Mouse (Mus musculus) liver, embryonic 12.5 days (tissue): ENCODE results near the gene Aco1. TPM values are rescaled to one million over a fixed set of nuclear protein-coding genes. Genes with fewer than 3 reads are reported as not detected.

Source experiments
- ATAC-seq: fragments of 200-750 bp; cut with Nextera tagmentation; 2 replicates; pipeline ENCODE4 v1.8.0; 2017; ENCODE audit warnings: moderate number of reproducible peaks, mild to moderate bottlenecking, moderate library complexity
- H3K27ac ChIP-seq: fragments of 300-500 bp; sonication (generic); 2 replicates; pipeline ENCODE4 v1.5.1; 2016; ENCODE audit warnings: mild to moderate bottlenecking
- H3K27me3 ChIP-seq: fragments of 300-500 bp; sonication (generic); replicated peaks from 2 replicates; pipeline ENCODE4 v1.6.1; 2016; ENCODE audit warnings: mild to moderate bottlenecking, moderate library complexity
- H3K36me3 ChIP-seq: fragments of 300-500 bp; sonication (generic); 2 replicates; pipeline ENCODE4 v1.6.1; 2016; ENCODE audit warnings: mild to moderate bottlenecking, moderate library complexity
- H3K4me1 ChIP-seq: fragments of 300-500 bp; sonication (generic); 2 replicates; pipeline ENCODE4 v1.6.1; 2016
- H3K4me2 ChIP-seq: fragments of 300-500 bp; sonication (generic); 2 replicates; pipeline ENCODE4 v1.6.1; 2016; ENCODE audit warnings: mild to moderate bottlenecking, moderate library complexity
- H3K4me3 ChIP-seq: fragments of 300-500 bp; sonication (generic); 2 replicates; pipeline ENCODE4 v1.5.1; 2016; ENCODE audit warnings: mild to moderate bottlenecking, moderate library complexity
- H3K9ac ChIP-seq: fragments of 300-500 bp; sonication (generic); 2 replicates; pipeline ENCODE4 v1.6.1; 2016; ENCODE audit warnings: mild to moderate bottlenecking, moderate library complexity
- H3K9me3 ChIP-seq: fragments of 300-500 bp; sonication (generic); replicated peaks from 2 replicates; pipeline ENCODE4 v1.6.1; 2016; ENCODE audit warnings: mild to moderate bottlenecking, moderate library complexity
- WGBS: fragments of 180-500 bp; shearing (Covaris S2); methylation state at CpG from one replicate; pipeline ENCODE4 v1.1.7; 2016; ENCODE audit not compliant: insufficient replicate concordance; 5-methylcytosine and 5-hydroxymethylcytosine counted together
- polyA plus RNA-seq: library from polyadenylated mRNA; unstranded; fragments of >200 nt; fragmentation: Nextera tagmentation; extraction: Ambion mirVana; gene quantifications from 2 replicates; pipeline ENCODE4 v1.2.1, GENCODE M21; 2016

The Aco1 gene
- polyA plus RNA-seq, 1 experiment from 2014 or later, result 27.5 TPM

DNA sequence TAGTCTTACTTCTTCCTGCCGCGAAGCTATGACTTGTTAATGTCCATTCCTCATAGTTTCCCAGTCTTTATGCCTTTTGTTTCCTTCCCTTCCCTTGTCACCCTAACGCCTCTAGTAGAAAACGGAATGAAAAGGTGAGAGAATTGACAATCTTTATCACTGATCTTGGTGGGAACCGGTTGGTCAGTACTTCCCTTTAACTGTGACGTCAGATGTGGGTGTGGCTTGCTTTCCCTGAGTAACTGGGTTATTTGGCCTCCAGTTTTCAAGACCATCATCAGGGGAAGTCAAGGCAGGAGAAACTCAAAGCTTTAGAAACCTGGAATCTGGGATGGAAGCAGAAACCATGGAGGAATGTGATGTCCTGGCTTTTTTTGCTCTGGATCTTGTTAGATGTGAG, 99.0 kb downstream of the Aco1 start:
- WGBS, result 38% methylated on average over 6 of the region's 6 CpGs
- no peaks in the 10 kb centered on the region for H3K9me3 ChIP-seq
- no peak overlapping the region for H3K27ac ChIP-seq
- no peak overlapping the region for H3K9ac ChIP-seq
- no peaks in the 10 kb centered on the region for H3K36me3 ChIP-seq
- H3K27me3 ChIP-seq, result no peaks in the 10 kb centered on the region
- ATAC-seq, result no peak
- H3K4me2 ChIP-seq, result no peak overlapping the region
- H3K4me3 ChIP-seq, result no peak overlapping the region
- H3K4me1 ChIP-seq, result peaks cover 17% of the 10 kb centered on the region

DNA sequence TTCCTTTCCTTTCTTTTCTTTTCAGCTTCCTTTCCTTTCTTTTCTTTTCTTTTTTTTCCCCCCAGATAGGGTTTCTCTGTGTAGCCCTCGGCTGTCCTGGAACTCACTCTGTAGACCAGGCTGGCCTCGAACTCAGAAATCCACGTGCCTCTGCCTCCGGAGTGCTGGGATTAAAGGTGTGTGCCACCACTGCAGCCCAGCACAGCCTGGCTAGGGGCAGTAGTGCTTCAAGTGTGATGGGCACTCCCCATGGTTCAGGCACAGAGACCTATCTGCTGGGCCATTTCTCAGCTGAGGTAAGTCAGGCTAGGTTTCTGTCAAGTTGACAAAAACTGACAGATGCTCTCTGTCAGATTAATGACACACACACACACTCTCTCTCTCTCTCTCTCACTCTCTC, 100.1 kb downstream of the Aco1 start:
- Histone ChIP-seq H3K9me3 (no peaks in the 10 kb centered on the region), H3K4me2 (no peak overlapping the region), H3K36me3 (no peaks in the 10 kb centered on the region), H3K9ac (no peak overlapping the region), H3K4me1 (peaks cover 17% of the 10 kb centered on the region), H3K27me3 (no peaks in the 10 kb centered on the region), H3K27ac (no peak overlapping the region), H3K4me3 (no peak overlapping the region)
- WGBS, result 76% methylated on average over 4 of the region's 4 CpGs
- ATAC-seq, result no peak

DNA sequence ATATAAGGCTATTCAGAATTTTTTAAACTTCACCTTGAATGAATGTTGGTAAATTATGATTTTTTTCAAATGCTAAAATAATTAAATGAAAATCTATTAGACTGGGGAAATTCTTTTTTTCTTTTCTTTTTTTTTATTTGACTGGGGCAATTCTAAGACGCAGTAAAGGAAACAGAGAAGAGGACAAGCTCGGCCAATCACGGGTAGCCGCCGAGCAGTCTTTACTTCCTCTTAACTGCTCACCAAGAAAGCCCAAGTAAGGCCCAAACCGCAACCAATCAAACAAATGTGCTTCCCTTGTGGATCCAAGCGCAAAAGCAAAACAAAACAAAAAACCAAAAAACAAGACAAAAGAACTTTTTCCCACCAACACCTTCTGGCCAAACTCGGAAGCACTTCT, 101.2 kb downstream of the Aco1 start:
- H3K36me3 ChIP-seq, result no peaks in the 10 kb centered on the region
- ATAC-seq, result no peak
- no peak overlapping the region for H3K4me2 ChIP-seq
- H3K9me3 ChIP-seq, result no peaks in the 10 kb centered on the region
- 26% methylated on average over 8 of the region's 8 CpGs for WGBS
- peaks cover 11% of the 10 kb centered on the region for H3K4me1 ChIP-seq
- no peak overlapping the region for H3K27ac ChIP-seq
- H3K27me3 ChIP-seq, result no peaks in the 10 kb centered on the region
- H3K4me3 ChIP-seq, result no peak overlapping the region
- H3K9ac ChIP-seq, result no peak overlapping the region

Other genes with a start within 250 kb of the Aco1 start
- gene Ddx58, start 96.7 kb downstream of the Aco1 start, polyA plus RNA-seq, result 3.0 and 3.2 TPM in 2 replicates
- gene Smim27, start 126.5 kb downstream of the Aco1 start, polyA plus RNA-seq, result 21.5 and 23.9 TPM in 2 replicates
- gene Topors, start 126.8 kb downstream of the Aco1 start, polyA plus RNA-seq, result 26.5 and 26.7 TPM in 2 replicates
- 207 and 214 TPM in 2 replicates for gene Ndufb6, start 136.3 kb downstream of the Aco1 start, polyA plus RNA-seq